Mouse (Mus musculus): ENCODE data around the gene Nfkbie. TPM values are rescaled to one million over a fixed set of nuclear protein-coding genes. Genes with fewer than 3 reads are reported as not detected.
A peak's percentile ranks its signal among the peaks of the same experiment; 100 is the strongest.

The Nfkbie gene
- polyA plus RNA-seq, 1 experiment from 2014 or later, result 5.1 TPM

GRCm38 (mm10) chr17:45544873-45545277 is 10.6 kb upstream of the Nfkbie start:
- Histone ChIP-seq H3K4me2 (ENCODE audit: low read length) (peak overlapping the region; percentile 52), H3K4me1 (replicated peaks; ENCODE audit: insufficient read depth, low read length) (peaks cover 20% of the 10 kb centered on the region), H3K9me3 (replicated peaks; ENCODE audit: low read length) (no peaks in the 10 kb centered on the region), H3K27ac (no peak overlapping the region), H3K27me3 (ENCODE audit: insufficient read depth, low read length) (peaks cover 45% of the 10 kb centered on the region), H3K36me3 (ENCODE audit: insufficient read depth, low read length) (no peaks in the 10 kb centered on the region), H3K9ac (ENCODE audit: low read depth, low read length) (no peak overlapping the region), H3K4me3 (replicated peaks; ENCODE audit: low read depth, low read length) (peak overlapping the region; percentile 24)
- 5% methylated on average over 37 of the region's 46 CpGs for WGBS
- ATAC-seq (replicated peaks; ENCODE audit: low FRiP score, low read depth) (no peak), DNase-seq (ENCODE audit: low spot score) (no peak)
- no peak for TF ChIP-seq CTCF (IDR thresholded peaks at IDR 0.05; ENCODE audit: low read depth)

GRCm38 (mm10) chr17:45545278-45545961 is 10.1 kb upstream of the Nfkbie start:
- Histone ChIP-seq H3K4me2 (ENCODE audit: low read length) (peak overlapping the region; percentile 52), H3K4me3 (replicated peaks; ENCODE audit: low read depth, low read length) (peak overlapping the region; percentile 24), H3K27me3 (ENCODE audit: insufficient read depth, low read length) (peaks cover 45% of the 10 kb centered on the region), H3K9me3 (replicated peaks; ENCODE audit: low read length) (no peaks in the 10 kb centered on the region), H3K4me1 (replicated peaks; ENCODE audit: insufficient read depth, low read length) (peaks cover 20% of the 10 kb centered on the region), H3K36me3 (ENCODE audit: insufficient read depth, low read length) (no peaks in the 10 kb centered on the region), H3K9ac (ENCODE audit: low read depth, low read length) (no peak overlapping the region), H3K27ac (no peak overlapping the region)
- 12% methylated on average over 73 of the region's 74 CpGs for WGBS
- ATAC-seq (replicated peaks; ENCODE audit: low FRiP score, low read depth) (no peak), DNase-seq (ENCODE audit: low spot score) (no peak)
- TF ChIP-seq CTCF (IDR thresholded peaks at IDR 0.05; ENCODE audit: low read depth), result no peak

- no peaks in the 10 kb centered on the region for H3K9me3 ChIP-seq (replicated peaks; ENCODE audit: low read length)
- no peaks in the 10 kb centered on the region for H3K36me3 ChIP-seq (ENCODE audit: insufficient read depth, low read length)
- no peak for TF ChIP-seq CTCF (IDR thresholded peaks at IDR 0.05; ENCODE audit: low read depth)
- peaks cover 41% of the 10 kb centered on the region for H3K27me3 ChIP-seq (ENCODE audit: insufficient read depth, low read length)
- no peak overlapping the region for H3K27ac ChIP-seq
- peaks cover 20% of the 10 kb centered on the region for H3K4me1 ChIP-seq (replicated peaks; ENCODE audit: insufficient read depth, low read length)
- 76% methylated on average over 16 of the region's 16 CpGs for WGBS
- ATAC-seq (replicated peaks; ENCODE audit: low FRiP score, low read depth) (no peak), DNase-seq (ENCODE audit: low spot score) (no peak)
- no peak overlapping the region for H3K4me2 ChIP-seq (ENCODE audit: low read length)
- H3K9ac ChIP-seq (ENCODE audit: low read depth, low read length), result no peak overlapping the region
- H3K4me3 ChIP-seq (replicated peaks; ENCODE audit: low read depth, low read length), result no peak overlapping the region
Observed at GRCm38 (mm10) chr17:45546941-45547340, 8.6 kb upstream of the Nfkbie start.

- Histone ChIP-seq H3K4me2 (ENCODE audit: low read length) (no peak overlapping the region), H3K4me1 (replicated peaks; ENCODE audit: insufficient read depth, low read length) (peaks cover 20% of the 10 kb centered on the region), H3K4me3 (replicated peaks; ENCODE audit: low read depth, low read length) (no peak overlapping the region), H3K27me3 (ENCODE audit: insufficient read depth, low read length) (peaks cover 41% of the 10 kb centered on the region), H3K9me3 (replicated peaks; ENCODE audit: low read length) (no peaks in the 10 kb centered on the region), H3K36me3 (ENCODE audit: insufficient read depth, low read length) (no peaks in the 10 kb centered on the region), H3K27ac (no peak overlapping the region), H3K9ac (ENCODE audit: low read depth, low read length) (no peak overlapping the region)
- TF ChIP-seq CTCF (IDR thresholded peaks at IDR 0.05; ENCODE audit: low read depth), result peak; percentile 15; the same call in 1 of the 2 replicates
- DNase-seq (ENCODE audit: low spot score), result no peak
- ATAC-seq (replicated peaks; ENCODE audit: low FRiP score, low read depth), result no peak
- 79% methylated on average over 5 of the region's 5 CpGs for WGBS
Observed at GRCm38 (mm10) chr17:45547461-45548190, 7.9 kb upstream of the Nfkbie start.

DNA sequence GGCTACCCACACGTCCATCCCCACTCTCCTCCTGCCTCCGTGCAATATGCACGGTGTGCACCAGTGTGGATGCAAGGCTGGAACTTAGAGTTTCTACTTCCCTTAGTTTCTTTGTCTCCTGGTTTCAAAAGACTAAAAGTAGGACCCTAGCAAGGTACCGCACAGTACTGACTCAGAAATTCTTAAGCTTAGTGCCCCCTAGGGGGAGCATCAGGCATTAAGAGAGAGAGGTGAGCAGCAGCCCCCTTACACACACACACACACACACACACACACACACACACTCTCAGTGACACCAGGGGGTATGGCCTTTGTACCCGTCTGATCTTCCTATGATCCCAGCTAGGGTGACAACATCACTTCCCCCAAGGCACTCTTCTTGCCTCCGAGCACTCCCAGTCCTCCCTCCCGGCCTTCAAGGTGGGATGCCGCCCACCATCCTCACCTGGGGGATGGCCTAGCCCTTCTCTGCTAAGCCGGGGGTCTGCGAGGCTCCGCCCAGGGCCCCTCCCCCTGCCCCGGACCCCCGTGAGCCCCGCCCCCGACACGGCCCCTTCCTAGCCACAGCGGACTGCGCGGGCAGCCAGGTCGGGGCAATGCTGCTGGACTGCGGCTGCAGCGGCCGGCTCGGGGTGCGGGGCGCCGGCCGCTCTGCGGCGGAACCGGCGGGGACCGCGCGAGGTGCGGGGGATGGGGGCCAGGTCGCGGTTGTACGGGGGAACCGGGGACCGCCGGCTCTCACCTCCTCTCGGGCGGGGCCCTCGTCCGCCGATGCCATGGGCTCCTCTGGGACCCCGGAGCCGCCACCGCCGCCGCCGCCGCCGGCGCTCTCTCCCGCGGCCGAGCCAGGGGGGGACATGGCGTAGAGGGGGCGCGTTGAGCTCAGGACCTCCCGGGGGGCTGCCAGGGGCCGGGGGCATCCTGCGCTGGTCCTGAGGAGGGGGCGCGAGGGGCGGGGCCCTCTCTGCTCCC is 6.7 kb upstream of the Nfkbie start:
- Histone ChIP-seq H3K4me2 (ENCODE audit: low read length) (peak overlapping the region; percentile 100), H3K4me1 (replicated peaks; ENCODE audit: insufficient read depth, low read length) (peaks cover 20% of the 10 kb centered on the region), H3K9ac (ENCODE audit: low read depth, low read length) (peak overlapping the region; percentile 62), H3K27me3 (ENCODE audit: insufficient read depth, low read length) (peaks cover 30% of the 10 kb centered on the region), H3K36me3 (ENCODE audit: insufficient read depth, low read length) (no peaks in the 10 kb centered on the region), H3K9me3 (replicated peaks; ENCODE audit: low read length) (no peaks in the 10 kb centered on the region), H3K27ac (no peak overlapping the region), H3K4me3 (replicated peaks; ENCODE audit: low read depth, low read length) (peak overlapping the region; percentile 64)
- ATAC-seq (replicated peaks; ENCODE audit: low FRiP score, low read depth) (peak; percentile 52; the same call in 1 of the 2 replicates), DNase-seq (ENCODE audit: low spot score) (peak; percentile 53)
- TF ChIP-seq CTCF (IDR thresholded peaks at IDR 0.05; ENCODE audit: low read depth), result peak; percentile 48
- WGBS, result 6% methylated on average over 38 of the region's 68 CpGs
